Mouse (Mus musculus) bone marrow, adult 2 months (tissue): ENCODE measurements around the gene Tedc1. TPM values are rescaled to one million over a fixed set of nuclear protein-coding genes. Genes with fewer than 3 reads are reported as not detected.
A peak's percentile ranks its signal among the peaks of the same experiment; 100 is the strongest.

ENCODE experiments used
- H3K27ac ChIP-seq: fragments of 200-500 bp; 2 replicates; pipeline ENCODE4 v1.5.1; 2012; ENCODE audit warnings: low read depth, mild to moderate bottlenecking, control low read depth, inconsistent platforms, low read length; ENCODE audit not compliant: control insufficient read depth, poor library complexity, insufficient read depth
- H3K4me1 ChIP-seq: fragments of 200-500 bp; 2 replicates; pipeline ENCODE4 v1.6.1; 2011; ENCODE audit warnings: low read length; ENCODE audit not compliant: control insufficient read depth, insufficient read depth
- H3K4me3 ChIP-seq: fragments of 200-500 bp; replicated peaks from 2 replicates; pipeline ENCODE3; 2011; ENCODE audit warnings: mild to moderate bottlenecking, low read depth, low read length, control low read depth; ENCODE audit not compliant: control insufficient read depth
- CTCF ChIP-seq: fragments of 200-500 bp; IDR thresholded peaks from 2 replicates; pipeline ENCODE4 v1.5.1; 2011; ENCODE audit warnings: low read length, control low read depth; ENCODE audit not compliant: control insufficient read depth, insufficient read depth
- POLR2A ChIP-seq: fragments of 200-500 bp; IDR thresholded peaks from 2 replicates; pipeline ENCODE4 v1.6.1; 2011; ENCODE audit warnings: low read depth, mild to moderate bottlenecking, control low read depth, low read length, borderline replicate concordance; ENCODE audit not compliant: control insufficient read depth
- WGBS: fragments of 180-500 bp; shearing (Covaris S2); methylation state at CpG from one replicate; pipeline ENCODE4 v1.1.7; 2018; 5-methylcytosine and 5-hydroxymethylcytosine counted together
- polyA plus RNA-seq: library from polyadenylated mRNA; stranded (reverse); fragments of >200 nt; gene quantifications from 2 replicates; pipeline ENCODE4 v1.2.4, GENCODE M21; 2011; ENCODE audit warnings: low replicate concordance; ENCODE audit not compliant: missing spikeins, insufficient read depth, insufficient read length

Gene Tedc1
- polyA plus RNA-seq, 1 experiment, result 16.0 TPM

DNA sequence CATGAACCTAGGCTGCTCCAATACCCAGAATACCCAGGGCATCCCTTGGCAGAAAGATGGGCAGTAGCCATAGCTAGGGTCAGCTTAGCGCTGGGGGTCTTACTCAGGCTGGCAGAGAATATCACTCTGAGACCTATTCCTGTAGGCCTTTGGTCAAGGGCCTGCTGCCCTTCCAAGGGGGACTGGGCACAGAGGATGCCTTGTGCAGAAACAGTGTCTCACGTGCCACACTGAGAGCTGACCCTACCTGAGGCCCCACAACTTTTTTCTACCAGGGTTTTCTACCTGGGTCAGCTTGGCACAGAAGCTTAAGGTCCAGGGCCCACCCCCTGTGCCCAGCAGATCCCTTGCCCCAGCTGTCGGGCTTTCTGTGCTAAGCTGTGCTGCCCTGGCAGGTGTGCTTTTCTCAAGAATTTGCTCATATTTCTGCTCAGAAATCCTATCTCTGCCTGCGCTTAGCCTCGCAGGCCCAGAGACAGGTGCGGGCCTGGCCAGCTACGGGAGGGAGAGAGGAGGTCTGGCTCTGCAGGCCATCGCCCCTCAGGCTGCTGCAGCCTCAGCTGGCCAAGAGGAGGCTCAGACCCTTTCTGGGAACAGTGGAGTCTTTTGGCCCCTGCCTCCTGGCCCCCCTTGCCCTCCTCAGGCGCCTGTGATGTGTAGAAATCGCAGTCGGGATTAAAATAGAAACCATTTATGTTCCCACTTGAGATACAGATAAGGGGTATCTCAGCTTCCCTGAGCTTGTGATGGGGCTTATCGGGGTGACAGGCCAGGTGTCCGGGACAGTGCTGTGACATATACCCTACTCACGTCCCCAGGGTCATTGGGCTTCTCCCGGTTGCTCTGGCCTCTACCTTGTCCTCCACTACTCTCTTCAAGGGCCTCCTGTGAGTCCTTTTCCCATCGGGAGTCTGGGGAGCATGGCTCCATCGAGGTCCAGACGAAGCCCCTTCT, 18.7 kb upstream of the Tedc1 start:
- no peak overlapping the region for H3K4me3 ChIP-seq
- peaks cover 2% of the 10 kb centered on the region; the same call in 1 of the 2 replicates for H3K4me1 ChIP-seq
- no peak for TF ChIP-seq POLR2A
- no peak for TF ChIP-seq CTCF
- WGBS, result 80% methylated on average over 18 of the region's 18 CpGs
- H3K27ac ChIP-seq, result no peak overlapping the region

GRCm38 (mm10) chr12:113138291-113138690, 17.9 kb upstream of the Tedc1 start:
- no peak overlapping the region for H3K4me3 ChIP-seq
- TF ChIP-seq POLR2A (no peak), CTCF (no peak)
- no peak overlapping the region for H3K27ac ChIP-seq
- WGBS, result 83% methylated on average over 6 of the region's 6 CpGs
- peaks cover 2% of the 10 kb centered on the region for H3K4me1 ChIP-seq

DNA sequence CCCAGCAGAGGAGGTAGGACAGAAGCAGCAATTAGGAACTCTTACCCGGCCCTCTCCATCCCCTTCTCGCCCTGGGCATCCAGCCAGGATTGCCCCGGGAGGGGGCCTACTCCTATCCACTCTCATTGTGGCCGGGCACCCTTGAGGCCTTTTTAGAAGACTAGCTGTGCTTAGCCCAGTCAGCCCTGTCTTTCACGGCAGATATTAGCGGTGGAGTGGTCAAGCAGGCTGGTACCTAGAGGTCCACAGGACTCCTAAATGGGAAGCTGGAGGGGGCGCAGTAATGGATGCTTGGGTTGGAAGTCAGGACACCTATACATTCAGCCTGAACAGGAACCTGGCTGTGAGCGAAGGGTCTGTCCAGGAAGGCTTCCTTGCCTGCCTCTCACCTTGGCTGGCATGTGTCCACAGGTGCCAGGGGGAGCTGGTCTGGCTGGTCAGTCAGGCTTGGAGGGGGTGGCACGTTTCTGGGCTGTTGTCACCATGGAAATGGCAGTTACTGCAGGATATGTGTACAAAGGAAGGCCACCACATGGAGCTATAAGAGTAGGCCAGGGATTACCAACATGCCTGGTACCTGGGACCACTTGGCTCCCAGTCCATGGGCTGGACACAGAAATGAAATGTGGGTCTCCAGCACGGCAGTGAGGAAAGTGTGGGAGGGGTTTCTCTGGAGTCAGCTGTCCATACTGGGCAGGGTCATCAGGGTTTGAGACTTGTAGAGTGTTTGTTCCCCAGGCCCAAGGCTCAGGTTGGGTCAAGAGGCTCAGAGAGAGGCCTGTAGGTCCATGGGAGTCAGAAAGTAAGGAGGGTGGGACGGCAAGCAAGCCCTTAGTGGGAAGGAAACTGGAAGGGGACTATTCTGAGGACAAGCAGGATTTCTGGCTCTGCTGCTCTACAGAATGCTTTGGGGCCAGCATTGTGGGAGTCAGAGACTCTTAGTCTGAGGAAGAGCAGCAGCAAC, 17.0 kb upstream of the Tedc1 start:
- no peak for TF ChIP-seq CTCF
- TF ChIP-seq POLR2A, result no peak
- Histone ChIP-seq H3K4me1 (peaks cover 2% of the 10 kb centered on the region), H3K27ac (no peak overlapping the region), H3K4me3 (no peak overlapping the region)
- WGBS, result 54% methylated on average over 11 of the region's 11 CpGs

DNA sequence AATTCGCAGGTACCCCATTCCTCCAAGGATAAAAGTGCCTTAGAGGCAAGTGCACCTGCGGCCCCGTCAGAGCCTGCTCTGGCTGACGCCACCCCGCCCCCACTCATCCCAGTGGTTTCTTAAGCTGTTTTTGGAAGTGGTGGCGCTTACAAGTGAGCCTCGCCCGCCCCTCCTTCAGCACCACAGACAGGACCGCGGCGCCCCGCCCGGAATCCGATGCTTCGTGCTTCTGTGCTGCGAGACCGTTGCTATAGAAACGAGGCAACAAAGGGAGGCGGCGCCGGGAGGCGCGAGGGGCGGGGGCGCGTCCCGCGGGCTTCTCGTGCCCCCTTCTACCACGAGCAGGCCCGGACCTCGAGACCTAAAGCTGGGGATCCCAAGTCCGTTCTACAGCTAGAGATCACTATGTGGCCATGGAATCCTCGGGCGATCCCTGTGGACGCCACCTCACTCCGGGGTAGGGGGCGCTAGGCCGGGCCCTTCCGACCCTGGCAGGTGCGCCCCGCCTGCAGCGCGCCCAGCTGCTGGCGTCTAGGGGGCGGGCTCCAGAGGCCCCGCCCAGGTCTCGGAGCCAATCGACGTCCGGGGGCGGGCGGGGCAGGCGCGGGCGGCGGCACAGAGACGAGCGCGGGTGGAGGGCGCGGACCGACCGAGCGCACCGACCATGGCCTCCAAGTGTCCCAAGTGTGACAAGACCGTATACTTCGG, 16.2 kb upstream of the Tedc1 start, which contains the start of gene Crip2:
Gene Crip2 (plus strand): TSS at position 329 of the 708 bp plus-strand sequence.
- no peak for TF ChIP-seq POLR2A
- TF ChIP-seq CTCF, result no peak
- Histone ChIP-seq H3K4me3 (peak within 1 kb of the TSS; percentile 89), H3K27ac (peak within 1 kb of the TSS; percentile 47), H3K4me1 (peaks cover 2% of the 10 kb centered on the region)
- WGBS, result under 1% methylated on average over 68 of the region's 68 CpGs

- 4% methylated on average over 49 of the region's 49 CpGs for WGBS
- peak overlapping the region; percentile 89 for H3K4me3 ChIP-seq
- H3K27ac ChIP-seq, result peak overlapping the region; percentile 47
- peaks cover 2% of the 10 kb centered on the region for H3K4me1 ChIP-seq
- TF ChIP-seq POLR2A (0 out of 2 replicates have a peak, but pooled peaks have one; percentile 10), CTCF (no peak)
Measured at GRCm38 (mm10) chr12:113140616-113141411, 15.4 kb upstream of the Tedc1 start.

GRCm38 (mm10) chr12:113141531-113141973, 14.7 kb upstream of the Tedc1 start:
- Histone ChIP-seq H3K4me3 (no peak overlapping the region), H3K27ac (no peak overlapping the region), H3K4me1 (peaks cover 3% of the 10 kb centered on the region)
- TF ChIP-seq POLR2A (no peak), CTCF (no peak)
- 49% methylated on average over 8 of the region's 8 CpGs for WGBS
